Comparison of ENCODE assay signal across 14 mouse cellular contexts in the genomic region with DNA sequence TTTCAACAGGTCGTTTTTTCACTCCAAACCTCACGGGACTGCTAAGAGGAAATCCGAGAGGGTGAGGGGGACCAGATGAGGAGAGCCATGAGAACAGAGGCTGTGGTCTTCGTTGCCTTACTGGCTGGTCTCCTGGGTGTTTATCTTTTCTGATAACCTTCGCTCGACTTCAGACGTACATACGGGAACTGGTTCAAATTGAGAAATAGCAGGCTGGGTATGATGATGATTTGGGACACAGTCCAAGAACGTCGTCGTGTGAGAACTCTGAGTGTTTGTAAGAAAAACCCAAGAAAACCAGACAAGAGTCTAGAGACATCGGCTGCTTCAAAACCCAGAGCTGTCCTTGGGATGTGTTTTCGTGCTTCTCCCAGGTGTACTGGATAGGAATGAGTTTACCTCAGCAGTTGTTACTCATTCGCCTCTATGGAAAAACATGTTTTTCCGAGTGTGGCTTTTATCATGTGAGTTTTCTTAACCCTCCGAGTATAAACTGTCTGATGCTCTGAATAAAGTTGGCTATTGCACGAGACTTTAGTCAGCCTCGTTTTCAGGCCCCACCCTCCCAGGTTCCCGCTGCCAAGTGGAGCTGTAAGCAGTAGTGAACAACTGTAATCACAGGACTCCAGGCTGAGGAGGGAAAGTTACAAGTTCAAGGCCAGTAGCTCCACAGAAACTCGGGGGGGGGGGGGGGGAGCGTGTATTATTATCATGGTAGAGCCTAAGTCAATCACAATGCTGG. TPM values are rescaled to one million over a fixed set of nuclear protein-coding genes. Genes with fewer than 3 reads are reported as not detected.
DNase-seq lines count a peak whose midpoint lies in the region; ATAC-seq and TF ChIP-seq lines count a peak whose summit lies in the region.
"Had no signal": no experiment of that assay in that cellular context is flagged by ENCODE, and none has a peak within 500 bp of the region (broad histone marks: within the 10 kb centered on the region; RNA-seq: fewer than 3 reads in every experiment).

No protein-coding gene starts in this region.

- H3K4me3 ChIP-seq in liver, adult 2 months (ENCODE audit: insufficient read depth, low read depth, low read length) = no peak overlapping the region
- no peak overlapping the region for H3K4me3 ChIP-seq in lung, postnatal 0 days (ENCODE audit: low read depth, low read length)
- H3K4me3 ChIP-seq: liver, embryonic 13.5 days; myocyte had no signal

- 0 out of 2 replicates have a peak overlapping the region, but pooled peaks have one; percentile 24 for H3K9ac ChIP-seq in liver, adult 2 months (ENCODE audit: low read depth, low read length)
- no peak overlapping the region for H3K9ac ChIP-seq in lung, postnatal 0 days (replicated peaks; ENCODE audit: low read depth)
- H3K9ac ChIP-seq: liver, embryonic 13.5 days had no signal

- H3K79me2 ChIP-seq in liver, adult 2 months (ENCODE audit: control insufficient read depth, insufficient read depth, low read length) = peaks cover 39% of the 10 kb centered on the region; the same call in 1 of the 2 replicates

- TF ChIP-seq CTCF in liver, adult 2 months (IDR thresholded peaks at IDR 0.05; ENCODE audit: low read depth, low read length) = no peak
- TF ChIP-seq CTCF in lung, postnatal 0 days (IDR thresholded peaks at IDR 0.05) = no peak

- H3K27ac ChIP-seq in liver, adult 2 months (replicated peaks; ENCODE audit: insufficient read depth, low read depth, low read length) = peak overlapping the region; percentile 43; the same call in 1 of the 2 replicates
- H3K27ac ChIP-seq in lung, postnatal 0 days (ENCODE audit: low read length) = no peak overlapping the region
- H3K27ac ChIP-seq: kidney, postnatal 0 days; liver, embryonic 13.5 days had no signal

- no peaks in the 10 kb centered on the region for H3K27me3 ChIP-seq in liver, adult 2 months (ENCODE audit: control insufficient read depth, insufficient read depth, low read length)
- H3K27me3 ChIP-seq in lung, postnatal 0 days (replicated peaks; ENCODE audit: insufficient read depth, low read length) = no peaks in the 10 kb centered on the region
- H3K27me3 ChIP-seq: liver, embryonic 13.5 days had no signal

- DNase-seq in gastrocnemius, postnatal 14 days = peak; percentile 34
- DNase-seq in gastrocnemius, adult 8-10 months (ENCODE audit: low spot score in 2 of 2) = no peak
- DNase-seq in liver, adult 2 months (ENCODE audit: extremely low read depth, low read depth, low spot score) = peak; percentile 77
- no peak for DNase-seq in liver
- peak; percentile 60 for DNase-seq in NIH3T3 (ENCODE audit: low read depth)
- DNase-seq in lung, postnatal 0 days (ENCODE audit: low spot score) = peak; percentile 73
- DNase-seq in layer of hippocampus, adult 9-10 months (ENCODE audit: low spot score) = no peak
- DNase-seq: liver, embryonic 13.5 days; right cerebral cortex, adult 18-20 months; thymus, postnatal 4 days had no signal

- TF ChIP-seq EP300 in lung, postnatal 0 days (IDR thresholded peaks at IDR 0.05) = peak; percentile 35; the same call in 1 of the 2 replicates

- H3K4me2 ChIP-seq in lung, postnatal 0 days (replicated peaks; ENCODE audit: low read depth, low read length) = peak overlapping the region; percentile 2; the same call in 1 of the 2 replicates
- H3K4me2 ChIP-seq: liver, embryonic 13.5 days had no signal

- no peak for TF ChIP-seq POLR2A in liver, adult 2 months (IDR thresholded peaks at IDR 0.05; ENCODE audit: extremely low read depth, insufficient read depth, low read length)

- WGBS in liver, adult 2 months = 12% methylated on average over 21 of the region's 21 CpGs
- WGBS in lung, postnatal 0 days = 13% methylated on average over 21 of the region's 21 CpGs

- peaks cover 45% of the 10 kb centered on the region for H3K4me1 ChIP-seq in liver, adult 2 months (ENCODE audit: control insufficient read depth, insufficient read depth, low read length)
- H3K4me1 ChIP-seq in lung, postnatal 0 days (ENCODE audit: insufficient read depth, low read depth, low read length) = peaks cover 10% of the 10 kb centered on the region; the same call in 1 of the 2 replicates

- no peaks in the 10 kb centered on the region for H3K36me3 ChIP-seq in liver, adult 2 months (ENCODE audit: control insufficient read depth, insufficient read depth, low read length)
- no peaks in the 10 kb centered on the region for H3K36me3 ChIP-seq in lung, postnatal 0 days (ENCODE audit: insufficient read depth, low read length)
- H3K36me3 ChIP-seq: liver, embryonic 13.5 days had no signal

- ATAC-seq in lung, postnatal 0 days = peak; percentile 46

- H3K9me3 ChIP-seq in lung, postnatal 0 days (ENCODE audit: low read length) = no peaks in the 10 kb centered on the region
- H3K9me3 ChIP-seq: liver, embryonic 13.5 days had no signal

- intact Hi-C loops in gastrocnemius, postnatal 14 days (cut with DNase I; ENCODE audit: low total_unique reads) = no loop called here

RNA-seq across cellular contexts. Expression of gene Mb21d2, which starts 46.6 kb away (rescaled TPM):
- 1 to 10 TPM; 6.2 to 7.1 TPM for total RNA-seq in gastrocnemius, postnatal 14 days (2021)
- total RNA-seq in gastrocnemius, adult 8-10 months (2022) = 10 to 100 TPM in 2 of 4 experiments, 1 to 10 TPM in 2; 8.9 to 14.4 (median 11.4) TPM
- total RNA-seq in liver, adult 2 months (2014; rRNA removed) = 8.3 and 8.6 TPM in 2 replicates
- 14.1 and 14.7 TPM in 2 replicates for polyA plus RNA-seq in liver, adult 2 months (2012; rRNA removed)
- polyA plus RNA-seq in lung, postnatal 0 days (2015; fragmentation: Nextera tagmentation; extraction: Ambion mirVana) = 3.8 and 5.0 TPM in 2 replicates
- total RNA-seq: megakaryocyte-erythroid progenitor cell, adult 5-6 weeks; MEL had no signal

Comparison
In these comparisons a context has a peak if more than half of its experiments do, and no peak if none do; other contexts are left out.
1. DNase-seq: peak in gastrocnemius, postnatal 14 days (single experiment), liver, adult 2 months (single experiment), NIH3T3 (single experiment) and lung, postnatal 0 days (single experiment); none in gastrocnemius, adult 8-10 months (0 of 2), liver (single experiment) and layer of hippocampus, adult 9-10 months (single experiment).